Mouse (Mus musculus) spleen, adult 2 months (tissue): ENCODE measurements around the gene Olfr434.

Source experiments
- CTCF ChIP-seq: fragments of 200-500 bp; IDR thresholded peaks from 2 replicates; pipeline ENCODE4 v1.5.1; 2011; ENCODE audit warnings: mild to moderate bottlenecking, inconsistent platforms; ENCODE audit not compliant: insufficient read depth, insufficient read length, insufficient replicate concordance; ENCODE audit errors: extremely low read depth
- POLR2A ChIP-seq: fragments of 200-500 bp; IDR thresholded peaks from 2 replicates; pipeline ENCODE4 v1.6.1; 2011; ENCODE audit warnings: low read depth, low read length, inconsistent platforms

DNA sequence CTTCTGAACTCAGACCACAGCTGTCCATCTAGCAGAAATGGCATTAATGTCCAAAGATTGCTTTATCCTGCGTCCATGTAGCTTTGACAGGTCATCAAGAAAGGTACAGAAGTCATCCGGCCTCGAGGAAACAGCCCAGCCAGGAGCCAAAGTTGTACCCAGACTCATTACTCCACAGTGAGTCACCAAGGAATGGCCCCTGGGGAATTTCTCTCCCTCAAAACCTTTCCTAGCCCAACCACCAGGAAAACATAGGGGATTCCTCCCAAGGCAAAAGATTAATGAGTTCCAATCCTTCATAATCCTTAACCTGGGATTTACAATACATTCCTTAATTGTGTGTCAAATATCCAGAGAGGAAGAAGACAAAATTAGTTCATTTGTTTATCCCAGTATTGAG is 34.6 kb downstream of the Olfr434 start:
- TF ChIP-seq CTCF = no peak
- no peak for TF ChIP-seq POLR2A
